Mouse (Mus musculus) MEL (cell line): ENCODE data around the gene Gm11060. TPM values are rescaled to one million over a fixed set of nuclear protein-coding genes. Genes with fewer than 3 reads are reported as not detected.

Experiments
- DNase-seq: peaks from one replicate; pipeline ENCODE4 v3.0.0; 2011; ENCODE audit warnings: low read depth, low spot score
- H3K27ac ChIP-seq: 2 replicates; pipeline ENCODE4 v1.5.1; 2012; ENCODE audit warnings: low read depth, mild to moderate bottlenecking, control low read depth, low read length, moderate library complexity; ENCODE audit not compliant: control insufficient read depth
- H3K27me3 ChIP-seq, 2 experiments: fragments of 150-350 bp in 1 of 2; sonication (generic) in 1 of 2; 2 replicates each; pipeline ENCODE4 v1.6.1; 2012; ENCODE audit warnings: low read length in 2 of 2, mild to moderate bottlenecking in 2 of 2, improper control_type of control experiment in 1 of 2, moderate library complexity in 1 of 2; ENCODE audit not compliant: insufficient read depth in 2 of 2, control insufficient read depth in 1 of 2
- H3K36me3 ChIP-seq, 2 experiments: 2 replicates each; pipeline ENCODE4 v1.6.1; 2012 to 2014; ENCODE audit warnings: low read length in 2 of 2, improper control_type of control experiment in 1 of 2, inconsistent platforms in 1 of 2, mild to moderate bottlenecking in 1 of 2; ENCODE audit not compliant: insufficient read depth in 2 of 2, control insufficient read depth in 1 of 2
- H3K4me1 ChIP-seq, 2 experiments: fragments of 150-350 bp in 1 of 2; sonication (generic) in 1 of 2; 2 replicates each; pipeline ENCODE4 v1.6.1; 2012; ENCODE audit warnings: low read length in 2 of 2, improper control_type of control experiment in 1 of 2, mild to moderate bottlenecking in 1 of 2; ENCODE audit not compliant: insufficient read depth in 2 of 2, control insufficient read depth in 1 of 2
- H3K4me3 ChIP-seq, 2 experiments: fragments of 150-350 bp in 1 of 2; sonication (generic) in 1 of 2; 2 replicates each; pipeline ENCODE4 v1.5.1; 2012; ENCODE audit warnings: low read depth in 2 of 2, low read length in 2 of 2, mild to moderate bottlenecking in 2 of 2, moderate library complexity in 2 of 2, control low read depth in 1 of 2, improper control_type of control experiment in 1 of 2; ENCODE audit not compliant: control insufficient read depth in 1 of 2, insufficient read depth in 1 of 2
- H3K79me2 ChIP-seq: 2 replicates; pipeline ENCODE4 v1.6.1; 2012; ENCODE audit warnings: mild to moderate bottlenecking, low read length, moderate library complexity; ENCODE audit not compliant: control insufficient read depth, poor library complexity, insufficient read depth
- H3K9ac ChIP-seq: 2 replicates; pipeline ENCODE4 v1.6.1; 2012; ENCODE audit warnings: low read depth, mild to moderate bottlenecking, control low read depth, low read length, moderate library complexity; ENCODE audit not compliant: control insufficient read depth, poor library complexity, severe bottlenecking
- H3K9me3 ChIP-seq: fragments of 150-350 bp; sonication (generic); replicated peaks from 2 replicates; pipeline ENCODE4 v1.6.1; 2012; ENCODE audit warnings: mild to moderate bottlenecking, low read length, improper control_type of control experiment, moderate library complexity; ENCODE audit not compliant: insufficient read depth
- CHD1 ChIP-seq: IDR thresholded peaks from 2 replicates; pipeline ENCODE4 v1.6.1; 2012; ENCODE audit warnings: low read depth, mild to moderate bottlenecking, inconsistent platforms, low read length, improper control_type of control experiment
- CTCF ChIP-seq, 3 experiments: IDR thresholded peaks in 2 of 3; conservative IDR thresholded peaks in 1 of 3; 2 replicates each; pipeline ENCODE4 v1.5.1; 2011 to 2012; ENCODE audit warnings: low read length in 3 of 3, low read depth in 2 of 3, mild to moderate bottlenecking in 2 of 3, improper control_type of control experiment in 1 of 3, inconsistent platforms in 1 of 3, mixed read lengths in 1 of 3, moderate library complexity in 1 of 3; ENCODE audit not compliant: control insufficient read depth in 1 of 3, insufficient read depth in 1 of 3, poor library complexity in 1 of 3, severe bottlenecking in 1 of 3
- E2F4 ChIP-seq: IDR thresholded peaks from 2 replicates; pipeline ENCODE4 v1.6.1; 2011; ENCODE audit warnings: low read depth, low read length, improper control_type of control experiment, borderline replicate concordance
- ELF1 ChIP-seq: IDR thresholded peaks from 2 replicates; pipeline ENCODE4 v1.6.1; 2014; ENCODE audit warnings: low read depth, mild to moderate bottlenecking, inconsistent platforms, low read length, improper control_type of control experiment, moderate library complexity
- ETS1 ChIP-seq: IDR thresholded peaks from 2 replicates; pipeline ENCODE4 v1.6.1; 2012; ENCODE audit warnings: low read depth, mild to moderate bottlenecking, inconsistent platforms, low read length, improper control_type of control experiment, moderate library complexity
- HCFC1 ChIP-seq: IDR thresholded peaks from 2 replicates; pipeline ENCODE4 v1.6.1; 2012; ENCODE audit warnings: low read depth, mild to moderate bottlenecking, inconsistent platforms, low read length, improper control_type of control experiment, moderate library complexity
- JUND ChIP-seq: IDR thresholded peaks from 2 replicates; pipeline ENCODE4 v1.6.1; 2011; ENCODE audit warnings: low read depth, mild to moderate bottlenecking, improper control_type of control experiment, low read length
- KAT2A ChIP-seq: conservative IDR thresholded peaks from 2 replicates; pipeline ENCODE4 v1.6.1; 2012; ENCODE audit warnings: low read depth, low read length, improper control_type of control experiment, inconsistent platforms
- MAZ ChIP-seq: IDR thresholded peaks from 2 replicates; pipeline ENCODE4 v1.6.1; 2012; ENCODE audit warnings: low read depth, mild to moderate bottlenecking, inconsistent platforms, low read length, improper control_type of control experiment
- MYC ChIP-seq: IDR thresholded peaks from 2 replicates; pipeline ENCODE4 v1.6.1; 2011; ENCODE audit warnings: low read depth, mild to moderate bottlenecking, low read length, improper control_type of control experiment, moderate library complexity
- POLR2A ChIP-seq, 2 experiments: IDR thresholded peaks; 2 replicates each; pipeline ENCODE4 v1.6.1; 2011 to 2012; ENCODE audit warnings: low read length in 2 of 2, mild to moderate bottlenecking in 2 of 2, control low read depth in 1 of 2, improper control_type of control experiment in 1 of 2, low read depth in 1 of 2, moderate library complexity in 1 of 2; ENCODE audit not compliant: control insufficient read depth in 1 of 2, insufficient read depth in 1 of 2, poor library complexity in 1 of 2
- RCOR1 ChIP-seq: IDR thresholded peaks from 2 replicates; pipeline ENCODE4 v1.6.1; 2012; ENCODE audit warnings: low read depth, mild to moderate bottlenecking, inconsistent platforms, low read length, improper control_type of control experiment
- TCF12 ChIP-seq: IDR thresholded peaks from 2 replicates; pipeline ENCODE4 v1.6.1; 2014; ENCODE audit warnings: low read depth, mild to moderate bottlenecking, inconsistent platforms, low read length, improper control_type of control experiment, moderate library complexity
- UBTF ChIP-seq: IDR thresholded peaks from 2 replicates; pipeline ENCODE4 v1.6.1; 2012; ENCODE audit warnings: low read depth, mild to moderate bottlenecking, inconsistent platforms, low read length, improper control_type of control experiment, moderate library complexity, borderline replicate concordance; ENCODE audit not compliant: insufficient read depth
- ZC3H11A ChIP-seq: IDR thresholded peaks from 2 replicates; pipeline ENCODE4 v1.6.1; 2012; ENCODE audit warnings: low read depth, mild to moderate bottlenecking, inconsistent platforms, low read length, improper control_type of control experiment
- ZKSCAN1 ChIP-seq: IDR thresholded peaks from 2 replicates; pipeline ENCODE4 v1.6.1; 2012; ENCODE audit warnings: low read depth, mild to moderate bottlenecking, inconsistent platforms, low read length, improper control_type of control experiment, moderate library complexity
- ZNF384 ChIP-seq: IDR thresholded peaks from 2 replicates; pipeline ENCODE4 v1.6.1; 2012; ENCODE audit warnings: low read depth, mild to moderate bottlenecking, inconsistent platforms, low read length, improper control_type of control experiment
- polyA plus RNA-seq, 2 experiments: library from polyadenylated mRNA; stranded (reverse) in 1 of 2; unstranded in 1 of 2; fragments of >175 nt in 1 of 2; fragments of >200 nt in 1 of 2; gene quantifications; 2 replicates each; pipeline versions ENCODE4 v1.2.1 to v1.2.4; 2012; ENCODE audit warnings: low replicate concordance in 2 of 2, low read depth in 1 of 2; ENCODE audit not compliant: insufficient read length in 2 of 2, insufficient read depth in 1 of 2, missing spikeins in 1 of 2
- total RNA-seq: library from RNA; depleted of rRNA; stranded (reverse); fragments of 300-350 nt; gene quantifications from 2 replicates; pipeline ENCODE4 v1.2.3, GENCODE M21; 2012; rRNA removed

Gm11060 gene
- total RNA-seq (not detected in 2 replicates), polyA plus RNA-seq (not detected)

GRCm38 (mm10) chr2:105091718-105092117, at the start of gene Gm11060:
Gene Gm11060, plus strand, starts transcription at chr2:105092018.
- no peak for DNase-seq
- Histone ChIP-seq H3K27me3 (peaks cover 0 to 4% of the 10 kb centered on the region in 2 experiments; a peak in 2 of 4 replicates), H3K9me3 (no peaks in the 10 kb centered on the region), H3K27ac (no peak within 1 kb of the TSS), H3K36me3 (no peaks in the 10 kb centered on the region), H3K4me3 (no peak within 1 kb of the TSS), H3K4me1 (no peaks in the 10 kb centered on the region), H3K9ac (no peak within 1 kb of the TSS), H3K79me2 (no peaks in the 10 kb centered on the region)
- TF ChIP-seq ZKSCAN1 (no peak), JUND (no peak), HCFC1 (no peak), TCF12 (no peak), E2F4 (no peak), UBTF (no peak), RCOR1 (no peak), KAT2A (no peak), MYC (no peak), POLR2A (IDR thresholded peaks at IDR 0.05; ENCODE audit: control insufficient read depth in 1 of 2, insufficient read depth in 1 of 2, low read depth in 1 of 2, low read length in 2 of 2, poor library complexity in 1 of 2) (no peak), MAZ (no peak), ZC3H11A (no peak)

- Histone ChIP-seq H3K36me3 (peaks cover 0 to 5% of the 10 kb centered on the region in 2 experiments; a peak in 2 of 4 replicates), H3K4me3 (no peak overlapping the region), H3K27me3 (peaks cover 7 to 15% of the 10 kb centered on the region in 2 experiments), H3K4me1 (peaks cover 0 to 3% of the 10 kb centered on the region in 2 experiments; a peak in 1 of 4 replicates), H3K9me3 (no peaks in the 10 kb centered on the region), H3K9ac (no peak overlapping the region), H3K79me2 (no peaks in the 10 kb centered on the region), H3K27ac (no peak overlapping the region)
- TF ChIP-seq MYC (no peak), CTCF (IDR thresholded peaks at IDR 0.05 in 2 of 3, conservative IDR thresholded peaks at IDR 0.05 in 1 of 3; ENCODE audit: control insufficient read depth in 1 of 3, insufficient read depth in 1 of 3, low read depth in 2 of 3, low read length in 3 of 3, poor library complexity in 1 of 3, severe bottlenecking in 1 of 3) (no peak), ZNF384 (no peak), JUND (no peak), KAT2A (no peak), CHD1 (no peak), ETS1 (no peak), ELF1 (no peak)
- DNase-seq, result no peak
Measured at GRCm38 (mm10) chr2:105043152-105043551, 48.7 kb upstream of the Gm11060 start.
